Mouse (Mus musculus): Measurements from ENCODE around the gene Chic1. TPM values are rescaled to one million over a fixed set of nuclear protein-coding genes. Genes with fewer than 3 reads are reported as not detected.

Gene Chic1
- 1.2 to 1.4 TPM (median 1.4 TPM) in 4 replicates for total RNA-seq (2023; ENCODE audit: inconsistent age)

GRCm38 (mm10) chrX:103356287-103356686 lies at the start of gene Chic1:
Chic1 (plus strand) TSS chrX:103356476.

DNA sequence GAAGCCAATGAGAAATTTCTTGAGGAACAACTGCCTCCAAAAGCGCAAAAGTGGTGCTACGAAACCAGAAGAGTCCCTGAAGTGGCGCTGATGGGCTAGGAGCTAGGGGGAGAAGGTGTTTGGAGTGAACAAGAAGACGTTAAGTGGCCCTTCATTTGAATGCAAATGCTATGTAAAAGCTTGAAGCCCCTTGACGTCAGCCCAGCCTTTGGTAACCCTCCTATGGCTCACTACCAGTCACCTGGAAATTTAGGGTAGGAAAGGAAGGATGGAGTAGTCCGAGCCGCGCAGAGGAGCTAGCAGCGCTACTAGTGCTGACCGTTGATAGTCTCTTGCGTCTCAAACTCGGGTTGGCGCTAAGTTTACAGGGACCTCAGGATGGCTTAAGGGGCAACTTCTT lies 35.1 kb upstream of the Chic1 start, which contains the start of gene Cdx4:
Gene Cdx4 (plus strand): TSS at position 253 of the 400 bp plus-strand sequence.

GRCm38 (mm10) chrX:103414167-103414566 lies 57.9 kb downstream of the Chic1 start, which contains the start of gene Tsx:
Tsx (plus strand) TSS chrX:103414467.

DNA sequence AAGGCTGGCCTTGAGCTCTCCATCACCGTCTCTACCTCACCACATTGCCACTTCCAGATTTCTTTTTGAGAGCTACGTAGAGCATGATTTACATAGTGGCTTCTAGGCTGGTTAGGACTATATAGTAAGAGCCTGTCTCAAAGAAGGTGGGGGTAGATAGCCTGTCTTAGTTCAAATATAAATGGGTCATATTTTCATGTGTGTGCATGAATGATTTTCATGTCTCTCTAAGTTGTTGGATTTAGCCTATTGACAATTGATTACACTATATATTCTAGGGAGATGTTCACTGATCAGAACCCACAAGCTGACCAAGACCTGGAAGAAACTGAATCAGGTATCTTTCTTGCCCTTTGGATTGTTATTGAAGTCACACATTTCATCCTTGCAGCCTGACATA lies 65.4 kb downstream of the Chic1 start, which contains the start of gene Gm26992:
Gene Gm26992 (plus strand): TSS at position 301 of the 400 bp plus-strand sequence.

Other genes with a start within 250 kb of the Chic1 start
- gene Nap1l2, start 169.8 kb upstream of the Chic1 start, total RNA-seq (2023; ENCODE audit: inconsistent age): not detected in 4 replicates
- not detected in 4 replicates for gene Cdx4, start 35.1 kb upstream of the Chic1 start, total RNA-seq (2023; ENCODE audit: inconsistent age)
- not detected in 4 replicates for gene Tsx, start 58.0 kb downstream of the Chic1 start, total RNA-seq (2023; ENCODE audit: inconsistent age)
- not detected in 4 replicates for gene Gm26992, start 65.5 kb downstream of the Chic1 start, total RNA-seq (2023; ENCODE audit: inconsistent age)